Comparison of ENCODE assay signal across 8 mouse cellular contexts in genomic region chr13:73467034-73467420, GRCm38 (mm10). TPM values are rescaled to one million over a fixed set of nuclear protein-coding genes. Genes with fewer than 3 reads are reported as not detected.
DNase-seq lines count a peak whose midpoint lies in the region; ATAC-seq lines count a peak whose summit lies in the region.

TSS of gene Lpcat1 (plus strand) at chr13:73467197.

- H3K36me3 ChIP-seq in hindbrain, embryonic 12.5 days: no peaks in the 10 kb centered on the region

- peak within 1 kb of the TSS; percentile 98 for H3K27ac ChIP-seq in hindbrain, embryonic 12.5 days

- H3K4me2 ChIP-seq in hindbrain, embryonic 12.5 days (replicated peaks): peak within 1 kb of the TSS; percentile 78

- DNase-seq in R1 (ENCODE audit: low read depth, low spot score): peak; percentile 90
- DNase-seq in cerebellum, postnatal 14 days: peak; percentile 94 to 96
- peak; percentile 73 to 83 for DNase-seq in frontal cortex, postnatal 14 days (ENCODE audit: low spot score in 2 of 2)
- peak; percentile 81 to 91 for DNase-seq in layer of hippocampus, postnatal 14 days (ENCODE audit: low spot score in 2 of 2)
- DNase-seq in lung, postnatal 10 days: peak; percentile 92
- peak; percentile 78 for DNase-seq in ovary, postnatal 14 days (ENCODE audit: low spot score)
- peak; percentile 78 to 88 for DNase-seq in thymus, postnatal 10 days (ENCODE audit: low spot score in 2 of 2)

- H3K9me3 ChIP-seq in hindbrain, embryonic 12.5 days (replicated peaks): no peaks in the 10 kb centered on the region

- H3K27me3 ChIP-seq in hindbrain, embryonic 12.5 days: no peaks in the 10 kb centered on the region

- ATAC-seq in hindbrain, embryonic 12.5 days (ENCODE audit: low FRiP score): peak; percentile 97

- WGBS in hindbrain, embryonic 12.5 days: under 1% methylated on average over 35 of the region's 35 CpGs

- peak within 1 kb of the TSS; percentile 89 for H3K9ac ChIP-seq in hindbrain, embryonic 12.5 days

- peak within 1 kb of the TSS; percentile 83 for H3K4me3 ChIP-seq in hindbrain, embryonic 12.5 days

- peaks cover 24% of the 10 kb centered on the region for H3K4me1 ChIP-seq in hindbrain, embryonic 12.5 days

RNA-seq across cellular contexts. Expression of gene Lpcat1, which starts in this region (rescaled TPM):
- 67.0 and 68.4 TPM in 2 replicates for polyA plus RNA-seq in hindbrain, embryonic 12.5 days (2016; fragmentation: Nextera tagmentation; extraction: Ambion mirVana)
- total RNA-seq in layer of hippocampus, postnatal 14 days (2021): 10 to 100 TPM; 53.9 to 56.5 TPM

Comparison
In these comparisons a context has a peak if more than half of its experiments do, and no peak if none do; other contexts are left out.
1. Peak in every context shown above with its lines: DNase-seq, ATAC-seq, H3K4me3 ChIP-seq and H3K27ac ChIP-seq.